Mouse (Mus musculus) heart, postnatal 10 days (tissue): ENCODE measurements around the gene Heatr6. TPM values are rescaled to one million over a fixed set of nuclear protein-coding genes. Genes with fewer than 3 reads are reported as not detected.

ENCODE experiments used
- DNase-seq, 2 experiments: peaks; one replicate each; pipeline ENCODE4 v3.0.0; 2021
- intact Hi-C: fragments of 180-260 bp; cut with DNase I; formaldehyde crosslinking; loops from one replicate; pipeline ENCODE4 v1.15.1; 2025
- total RNA-seq, 2 experiments: library from RNA; stranded (reverse); gene quantifications; 2 replicates each; pipeline ENCODE4 v1.2.3; 2021

The Heatr6 gene
- 1 to 10 TPM; 8.0 to 8.2 TPM for total RNA-seq

- intact Hi-C loops, result no loop called here
- peak; percentile 92 to 95 for DNase-seq
These were observed at the start of gene Heatr6 for GRCm38 (mm10) chr11:83753581-83754181. Heatr6 (plus strand) TSS chr11:83753696.

- intact Hi-C loops, result loop anchor here (1.0 kb wide), 1 partner anchor 16 kb away; no protein-coding TSS in a partner anchor
- no peak for DNase-seq
These were observed 49.8 kb upstream of the Heatr6 start, which contains the start of gene Wfdc17 for GRCm38 (mm10) chr11:83703705-83704104. Wfdc17 (plus strand) TSS chr11:83703991.

GRCm38 (mm10) chr11:83708715-83709114 lies 44.8 kb upstream of the Heatr6 start, which contains the start of gene Wfdc18:
Wfdc18 (plus strand) TSS chr11:83709015.
- intact Hi-C loops, result no loop called here
- DNase-seq, result no peak

- no peak for DNase-seq
- intact Hi-C loops, result no loop called here
These were observed 43.8 kb upstream of the Heatr6 start for GRCm38 (mm10) chr11:83709683-83710082.

- DNase-seq, result no peak
- intact Hi-C loops, result no loop called here
These were observed 40.8 kb upstream of the Heatr6 start for GRCm38 (mm10) chr11:83712671-83713070.

- DNase-seq, result no peak
- intact Hi-C loops, result no loop called here
These were observed 39.6 kb upstream of the Heatr6 start for GRCm38 (mm10) chr11:83713925-83714324.

GRCm38 (mm10) chr11:83717042-83717665 lies 36.3 kb upstream of the Heatr6 start:
- DNase-seq, result no peak
- intact Hi-C loops, result no loop called here

- DNase-seq, result no peak
- intact Hi-C loops, result no loop called here
These were observed 32.7 kb upstream of the Heatr6 start for GRCm38 (mm10) chr11:83720766-83721165.

GRCm38 (mm10) chr11:83728757-83729432 lies 24.6 kb upstream of the Heatr6 start:
- intact Hi-C loops, result no loop called here
- DNase-seq, result no peak

- intact Hi-C loops, result no loop called here
- peak in 1 of 2 experiments; percentile 5 for DNase-seq
These were observed 22.4 kb upstream of the Heatr6 start for GRCm38 (mm10) chr11:83731116-83731515.

GRCm38 (mm10) chr11:83733071-83733640 lies 20.3 kb upstream of the Heatr6 start:
- DNase-seq, result no peak
- intact Hi-C loops, result no loop called here

- no peak for DNase-seq
- intact Hi-C loops, result no loop called here
These were observed 19.3 kb upstream of the Heatr6 start for GRCm38 (mm10) chr11:83734215-83734614.

- DNase-seq, result no peak
- intact Hi-C loops, result no loop called here
These were observed 17.6 kb upstream of the Heatr6 start for GRCm38 (mm10) chr11:83735881-83736280.

- no peak for DNase-seq
- intact Hi-C loops, result no loop called here
These were observed 16.4 kb upstream of the Heatr6 start for GRCm38 (mm10) chr11:83737109-83737558.

- DNase-seq, result peak; percentile 80 to 88
- intact Hi-C loops, result loop anchor here (1.0 to 2.0 kb wide), 3 partner anchors 106 to 298 kb away; no protein-coding TSS in a partner anchor
These were observed 14.3 kb upstream of the Heatr6 start for GRCm38 (mm10) chr11:83739241-83739640.

GRCm38 (mm10) chr11:83740443-83740991 lies 13.0 kb upstream of the Heatr6 start:
- intact Hi-C loops, result no loop called here
- DNase-seq, result no peak

GRCm38 (mm10) chr11:83741841-83742240 lies 11.7 kb upstream of the Heatr6 start:
- intact Hi-C loops, result no loop called here
- DNase-seq, result no peak

GRCm38 (mm10) chr11:83742731-83743355 lies 10.7 kb upstream of the Heatr6 start:
- intact Hi-C loops, result no loop called here
- no peak for DNase-seq

GRCm38 (mm10) chr11:83743525-83743924 lies 10.0 kb upstream of the Heatr6 start:
- no peak for DNase-seq
- intact Hi-C loops, result no loop called here

GRCm38 (mm10) chr11:83746152-83746551 lies 7.3 kb upstream of the Heatr6 start:
- intact Hi-C loops, result no loop called here
- DNase-seq, result no peak
